8 mouse cellular contexts compared by ENCODE assay signal in the genomic region with DNA sequence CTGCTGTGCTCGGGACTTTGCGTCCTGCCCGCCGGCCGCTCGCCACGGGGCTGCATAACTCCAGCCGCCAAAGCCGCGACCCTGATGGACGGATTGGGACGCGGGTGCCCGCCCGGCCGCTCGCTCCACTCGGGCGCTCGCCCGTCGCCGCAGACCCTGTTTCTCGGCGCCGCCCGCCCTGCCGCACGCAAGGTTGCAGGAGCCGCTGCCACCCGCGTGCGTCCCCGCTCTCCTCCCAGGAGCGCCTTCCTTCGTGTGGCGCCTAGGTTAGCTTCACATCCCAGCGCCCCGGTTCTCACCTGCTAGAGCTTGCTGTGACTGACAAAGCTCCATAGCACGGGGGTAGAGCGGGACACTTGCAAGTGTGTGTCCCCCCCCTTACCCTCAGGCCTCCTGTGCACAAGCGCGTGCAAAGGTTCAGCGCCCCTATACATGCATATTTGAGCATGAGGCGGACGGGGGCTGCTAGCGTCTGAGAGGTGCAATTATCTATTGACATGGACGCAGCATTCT. TPM values are rescaled to one million over a fixed set of nuclear protein-coding genes. Genes with fewer than 3 reads are reported as not detected.
A peak's percentile ranks its signal among the peaks of the same experiment; 100 is the strongest.
DNase-seq lines count a peak whose midpoint lies in the region; ATAC-seq and TF ChIP-seq lines count a peak whose summit lies in the region.

TSS of gene Plekhn1 (minus strand) at position 157 of the 513 bp plus-strand sequence.

- peak; percentile 76 for DNase-seq in CD4-positive, CD25-positive, alpha-beta regulatory T cell, adult 2 months (ENCODE audit: low read depth, low spot score)
- peak; percentile 73 for DNase-seq in naive thymus-derived CD4-positive, alpha-beta T cell, adult 2 months (ENCODE audit: low read depth)

- H3K4me2 ChIP-seq in heart, embryonic 11.5 days: peak within 1 kb of the TSS; percentile 84
- peak within 1 kb of the TSS; percentile 92 for H3K4me2 ChIP-seq in kidney, embryonic 15.5 days
- peak within 1 kb of the TSS; percentile 99 for H3K4me2 ChIP-seq in liver, embryonic 12.5 days
- H3K4me2 ChIP-seq in stomach, embryonic 14.5 days (replicated peaks; ENCODE audit: low read depth, low read length): peak within 1 kb of the TSS; percentile 86

- H3K36me3 ChIP-seq in heart, embryonic 11.5 days (ENCODE audit: control insufficient read depth, insufficient read depth, low read length): peaks cover 28% of the 10 kb centered on the region
- H3K36me3 ChIP-seq in kidney, embryonic 15.5 days: peaks cover 62% of the 10 kb centered on the region
- H3K36me3 ChIP-seq in liver, embryonic 12.5 days: peaks cover 65% of the 10 kb centered on the region
- peaks cover 53% of the 10 kb centered on the region for H3K36me3 ChIP-seq in stomach, embryonic 14.5 days (ENCODE audit: control insufficient read depth, insufficient read depth, low read length)

- peak; percentile 23; the same call in 1 of the 2 replicates for TF ChIP-seq POLR2A in bone marrow, adult 2 months (IDR thresholded peaks at IDR 0.05; ENCODE audit: borderline replicate concordance, control insufficient read depth, low read depth, low read length)
- peak; percentile 43 for TF ChIP-seq POLR2A in embryonic fibroblast, embryonic 13.5 days (IDR thresholded peaks at IDR 0.05; ENCODE audit: low read depth, low read length)

- WGBS in bone marrow, adult 2 months: under 1% methylated on average over 40 of the region's 48 CpGs
- 0% methylated on average over 31 of the region's 48 CpGs for WGBS in heart, embryonic 11.5 days (ENCODE audit: insufficient replicate concordance)
- under 1% methylated on average over 36 of the region's 48 CpGs for WGBS in kidney, embryonic 15.5 days
- 0% methylated on average over 45 of the region's 48 CpGs for WGBS in liver, embryonic 12.5 days (ENCODE audit: insufficient replicate concordance)
- under 1% methylated on average over 43 of the region's 48 CpGs for WGBS in stomach, embryonic 14.5 days

- H3K4me1 ChIP-seq in bone marrow, adult 2 months (ENCODE audit: control insufficient read depth, insufficient read depth, low read length): peaks cover 2% of the 10 kb centered on the region
- H3K4me1 ChIP-seq in embryonic fibroblast, embryonic 13.5 days (ENCODE audit: control insufficient read depth, insufficient read depth, low read length): no peaks in the 10 kb centered on the region
- H3K4me1 ChIP-seq in heart, embryonic 11.5 days (ENCODE audit: control insufficient read depth, insufficient read depth, low read length): peaks cover 14% of the 10 kb centered on the region; the same call in 1 of the 2 replicates
- H3K4me1 ChIP-seq in kidney, embryonic 15.5 days: peaks cover 29% of the 10 kb centered on the region
- peaks cover 36% of the 10 kb centered on the region for H3K4me1 ChIP-seq in liver, embryonic 12.5 days
- 0 out of 2 replicates have a peak, but pooled peaks cover 5% of the 10 kb centered on the region for H3K4me1 ChIP-seq in stomach, embryonic 14.5 days (ENCODE audit: control insufficient read depth, insufficient read depth, low read length)

- H3K27ac ChIP-seq in bone marrow, adult 2 months (ENCODE audit: control insufficient read depth, insufficient read depth, low read depth, low read length, poor library complexity): peak within 1 kb of the TSS; percentile 89
- peak within 1 kb of the TSS; percentile 55 for H3K27ac ChIP-seq in embryonic fibroblast, embryonic 13.5 days (ENCODE audit: insufficient read depth, low read length)
- peak within 1 kb of the TSS; percentile 91 for H3K27ac ChIP-seq in heart, embryonic 11.5 days (ENCODE audit: low read depth, low read length)
- peak within 1 kb of the TSS; percentile 98 for H3K27ac ChIP-seq in kidney, embryonic 15.5 days
- H3K27ac ChIP-seq in liver, embryonic 12.5 days: peak within 1 kb of the TSS; percentile 97
- peak within 1 kb of the TSS; percentile 89 for H3K27ac ChIP-seq in stomach, embryonic 14.5 days (ENCODE audit: low read length)

- H3K4me3 ChIP-seq in bone marrow, adult 2 months (replicated peaks; ENCODE audit: control insufficient read depth, low read depth, low read length): peak within 1 kb of the TSS; percentile 88
- H3K4me3 ChIP-seq in embryonic fibroblast, embryonic 13.5 days (ENCODE audit: insufficient read depth, low read length): peak within 1 kb of the TSS; percentile 74
- H3K4me3 ChIP-seq in heart, embryonic 11.5 days (ENCODE audit: low read depth, low read length): peak within 1 kb of the TSS; percentile 90
- peak within 1 kb of the TSS; percentile 97 for H3K4me3 ChIP-seq in kidney, embryonic 15.5 days (replicated peaks)
- peak within 1 kb of the TSS; percentile 86 for H3K4me3 ChIP-seq in liver, embryonic 12.5 days
- peak within 1 kb of the TSS; percentile 72 for H3K4me3 ChIP-seq in stomach, embryonic 14.5 days (ENCODE audit: low read depth, low read length)

- ATAC-seq in heart, embryonic 11.5 days (replicated peaks; ENCODE audit: insufficient number of reproducible peaks, low FRiP score, low TSS enrichment): peak; percentile 27; the same call in 1 of the 2 replicates
- ATAC-seq in kidney, embryonic 15.5 days (replicated peaks; ENCODE audit: low FRiP score): peak; percentile 48
- ATAC-seq in liver, embryonic 12.5 days: peak; percentile 48
- ATAC-seq in stomach, embryonic 14.5 days (ENCODE audit: insufficient number of reproducible peaks, insufficient read depth, low FRiP score, low read depth): peak; percentile 33; the same call in 1 of the 2 replicates

- no peaks in the 10 kb centered on the region for H3K27me3 ChIP-seq in heart, embryonic 11.5 days (ENCODE audit: control insufficient read depth, insufficient read depth, low read length)
- H3K27me3 ChIP-seq in kidney, embryonic 15.5 days: no peaks in the 10 kb centered on the region
- H3K27me3 ChIP-seq in liver, embryonic 12.5 days (replicated peaks): no peaks in the 10 kb centered on the region
- no peaks in the 10 kb centered on the region for H3K27me3 ChIP-seq in stomach, embryonic 14.5 days (ENCODE audit: control insufficient read depth, insufficient read depth, low read length)

- TF ChIP-seq CTCF in bone marrow, adult 2 months (IDR thresholded peaks at IDR 0.05; ENCODE audit: control insufficient read depth, insufficient read depth, low read length): 0 out of 2 replicates have a peak, but pooled peaks have one; percentile 4
- no peak for TF ChIP-seq CTCF in embryonic fibroblast, embryonic 13.5 days (IDR thresholded peaks at IDR 0.05; ENCODE audit: borderline replicate concordance, insufficient read depth, low read length)

- H3K9me3 ChIP-seq in heart, embryonic 11.5 days (replicated peaks; ENCODE audit: control insufficient read depth, low read length): no peaks in the 10 kb centered on the region
- no peaks in the 10 kb centered on the region for H3K9me3 ChIP-seq in kidney, embryonic 15.5 days (replicated peaks)
- no peaks in the 10 kb centered on the region for H3K9me3 ChIP-seq in liver, embryonic 12.5 days (replicated peaks)
- H3K9me3 ChIP-seq in stomach, embryonic 14.5 days (ENCODE audit: control insufficient read depth, low read depth, low read length): no peaks in the 10 kb centered on the region

- peak within 1 kb of the TSS; percentile 84 for H3K9ac ChIP-seq in heart, embryonic 11.5 days (ENCODE audit: low read depth, low read length)
- peak within 1 kb of the TSS; percentile 88 for H3K9ac ChIP-seq in kidney, embryonic 15.5 days
- peak within 1 kb of the TSS; percentile 89 for H3K9ac ChIP-seq in liver, embryonic 12.5 days
- peak within 1 kb of the TSS; percentile 72 for H3K9ac ChIP-seq in stomach, embryonic 14.5 days (replicated peaks; ENCODE audit: low read depth, low read length)

RNA-seq across cellular contexts. Expression of gene Plekhn1, which starts in this region (rescaled TPM):
- 15.7 and 42.5 TPM in 2 replicates for polyA plus RNA-seq in bone marrow, adult 2 months (2011; ENCODE audit: insufficient read depth, insufficient read length, low replicate concordance, missing spikeins)
- 20.4 and 20.5 TPM in 2 replicates for polyA plus RNA-seq in embryonic fibroblast, embryonic 13.5 days (2011; ENCODE audit: insufficient read length, low read depth, missing spikeins)
- polyA plus RNA-seq in heart, embryonic 11.5 days (2014; fragmentation: Nextera tagmentation; extraction: Ambion mirVana): 8.7 and 12.2 TPM in 2 replicates
- polyA plus RNA-seq in kidney, embryonic 15.5 days (2015; fragmentation: Nextera tagmentation; extraction: Ambion mirVana): 19.1 and 21.4 TPM in 2 replicates
- polyA plus RNA-seq in liver, embryonic 12.5 days (2016; fragmentation: Nextera tagmentation; extraction: Ambion mirVana): 7.2 TPM in 2 replicates
- polyA plus RNA-seq in stomach, embryonic 14.5 days (2014; fragmentation: Nextera tagmentation; extraction: Ambion mirVana): 21.2 and 22.8 TPM in 2 replicates

Comparison
In these comparisons a context has a peak if more than half of its experiments do, and no peak if none do; other contexts are left out.
1. Peak in every context shown above with its lines: DNase-seq, ATAC-seq, H3K4me3 ChIP-seq and H3K27ac ChIP-seq.